Mouse (Mus musculus) embryonic stem cell, embryonic (primary cell): ENCODE measurements around the gene Chchd6.

Source experiments
- CTCF ChIA-PET, 4 experiments: fragments of 300-600 bp in 2 of 4; fragments of 350-600 bp in 2 of 4; sonication (Branson Sonifier 250); formaldehyde crosslinking; loops; one replicate each; lab custom pipeline; 2022; ENCODE audit warnings: inconsistent platforms in 2 of 4; lab: Charles Lee
- POLR2A ChIA-PET, 4 experiments: fragments of 300-600 bp in 2 of 4; fragments of 350-600 bp in 2 of 4; sonication (Branson Sonifier 250); formaldehyde crosslinking; loops; one replicate each; lab custom pipeline; 2022; ENCODE audit warnings: antibody characterized with exemption in 4 of 4, inconsistent platforms in 1 of 4; lab: Charles Lee

Chchd6 gene

DNA sequence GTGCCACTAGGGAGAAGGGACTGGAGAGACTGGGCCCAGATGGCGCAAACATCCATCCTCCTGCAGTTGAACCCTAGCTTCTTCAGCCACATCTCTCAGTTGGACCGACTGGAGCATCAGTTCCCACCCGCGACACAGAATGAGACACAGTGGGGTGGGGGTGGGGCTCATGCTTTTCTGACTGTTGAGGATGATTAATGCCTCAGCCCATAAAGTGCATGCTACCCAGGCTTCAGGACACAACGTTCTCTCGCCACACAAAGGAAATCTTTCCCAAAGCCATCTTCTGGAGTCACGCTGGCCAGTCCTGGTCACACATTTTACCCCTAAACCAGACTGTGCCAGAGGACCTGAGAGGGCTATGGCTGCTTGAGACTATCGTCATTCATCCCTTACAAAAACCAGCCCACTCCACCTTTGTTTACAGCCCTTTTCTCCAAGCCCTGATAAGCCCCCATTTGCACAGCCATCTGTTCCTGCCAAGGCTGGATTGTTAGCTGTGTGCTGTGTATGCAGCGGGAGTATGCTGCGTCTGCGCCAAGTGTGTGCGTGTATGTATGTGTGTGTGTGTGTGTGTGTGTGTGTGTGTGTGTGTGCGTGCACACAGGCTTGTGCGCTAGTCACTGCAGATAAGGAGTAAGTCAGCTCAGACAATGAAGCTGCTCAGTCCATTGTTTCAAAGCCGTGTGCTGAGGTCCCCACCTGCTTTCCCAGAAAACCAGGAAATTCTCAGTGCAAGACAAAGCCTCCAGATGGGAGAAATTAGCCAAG, 18.1 kb upstream of the Chchd6 start:
- POLR2A ChIA-PET: interaction anchor here in 3 of 4 experiments (0.6 to 1.5 kb wide), 6 partner anchors 30 to 648 kb away, joined by 3 to 10 read pairs (median 4); partner anchors contain the start of gene Txnrd3 (in 3 of the 3)
- CTCF ChIA-PET: interaction anchor here (0.6 to 2.1 kb wide), 8 partner anchors 9 to 697 kb away, joined by 3 to 12 read pairs (median 7); partner anchors contain the start of gene Txnrd3 (in 1 of the 4)

DNA sequence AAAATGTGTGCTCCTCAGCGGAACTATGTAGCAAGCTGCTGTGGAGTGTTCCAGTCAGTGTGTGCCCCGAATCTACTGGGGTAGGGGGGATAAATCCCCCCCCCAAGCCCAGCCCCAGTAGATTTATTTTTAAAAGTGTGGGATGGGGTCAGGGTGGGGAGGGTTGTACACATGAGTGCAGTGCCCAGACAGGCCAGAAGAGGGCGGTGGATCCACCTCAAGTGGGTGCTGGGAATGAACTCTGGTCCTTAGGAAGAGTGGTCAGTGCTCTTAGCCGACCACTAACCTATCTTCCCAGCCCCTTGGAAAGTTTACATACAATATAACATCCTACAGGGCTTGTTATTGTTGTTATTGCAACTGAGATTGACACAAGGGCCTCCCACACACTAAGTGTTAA, 12.5 kb upstream of the Chchd6 start:
- CTCF ChIA-PET: interaction anchor here in 2 of 4 experiments (0.8 to 1.7 kb wide), 3 partner anchors 14 to 24 kb away, joined by 3 to 5 read pairs (median 3); no protein-coding TSS in a partner anchor
- POLR2A ChIA-PET: no interaction called here

DNA sequence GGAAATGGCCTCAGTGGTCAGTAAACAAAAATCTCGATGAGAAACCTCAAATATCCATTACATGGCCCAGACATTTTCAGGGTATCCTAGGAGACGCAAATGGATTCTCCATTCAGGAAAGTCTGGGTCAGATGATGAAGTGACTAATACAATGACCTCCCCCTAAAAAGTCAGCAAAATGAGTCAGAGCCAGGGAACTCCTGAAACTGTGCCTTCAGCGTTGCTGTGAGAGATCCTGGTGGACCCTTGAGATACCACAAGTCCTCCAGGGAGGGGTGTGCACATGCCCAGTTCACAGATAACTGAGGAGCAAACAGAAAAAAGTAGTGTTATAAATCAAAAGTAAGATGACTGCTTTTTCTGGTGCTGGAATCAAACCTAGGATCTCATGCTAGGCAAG, 10.6 kb upstream of the Chchd6 start:
- POLR2A ChIA-PET: no interaction called here
- CTCF ChIA-PET: interaction anchor here in 1 of 4 experiments (1.1 kb wide), 1 partner anchor 31 kb away, joined by 4 read pairs; no protein-coding TSS in a partner anchor

- ChIA-PET CTCF (interaction anchor here in 1 of 4 experiments (0.6 kb wide), 1 partner anchor 599 kb away, joined by 7 read pairs; no protein-coding TSS in a partner anchor), POLR2A (no interaction called here)
These were observed 1.1 kb upstream of the Chchd6 start for GRCm38 (mm10) chr6:89596510-89596909.

DNA sequence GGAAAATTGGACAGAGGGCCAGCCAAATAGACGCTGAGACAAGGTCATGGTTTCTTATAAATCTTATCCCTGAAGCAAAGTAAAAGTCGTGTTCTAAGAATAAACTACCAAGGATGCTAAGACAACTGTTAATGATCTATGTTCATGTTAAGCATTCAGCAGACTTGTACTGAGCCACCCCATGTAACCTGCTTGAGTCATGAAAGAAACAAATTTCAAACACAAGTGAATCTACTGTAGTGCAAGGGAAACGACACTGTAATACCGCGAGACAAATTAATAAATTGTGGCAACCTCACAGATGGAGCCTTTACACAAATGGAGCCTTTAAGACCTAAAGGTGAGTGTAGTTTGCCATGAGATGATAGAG, 310 bp upstream of the Chchd6 start:
- POLR2A ChIA-PET: interaction anchor here in 3 of 4 experiments (0.6 to 1.7 kb wide), 3 partner anchors 48 to 1174 kb away, joined by 3 to 16 read pairs (median 12); partner anchors contain the start of gene Txnrd3 (in 1 of the 3)

DNA sequence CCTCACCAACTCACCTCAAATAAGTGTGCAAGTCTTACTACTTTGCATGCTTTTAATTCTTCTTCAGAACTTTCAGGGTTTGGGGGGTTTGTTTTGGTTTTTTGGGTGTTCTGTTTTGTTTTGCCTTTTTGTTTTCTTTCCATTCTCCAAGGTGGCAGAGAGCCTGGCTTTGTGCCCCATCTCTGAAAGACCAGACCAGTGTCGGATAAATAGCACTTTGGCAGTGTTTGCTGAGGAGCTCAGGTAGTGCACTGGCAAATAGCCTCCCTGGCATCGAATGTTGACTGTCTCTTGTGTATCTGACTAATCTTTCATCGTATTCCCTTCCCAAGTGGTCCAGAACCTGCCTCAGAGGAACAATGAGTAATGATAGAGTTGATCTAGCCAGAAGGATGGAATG, 3.4 kb downstream of the Chchd6 start:
- ChIA-PET CTCF (interaction anchor here in 1 of 4 experiments (0.6 kb wide), 1 partner anchor 676 kb away, joined by 4 read pairs; no protein-coding TSS in a partner anchor), POLR2A (interaction anchor here in 2 of 4 experiments (0.7 to 1.0 kb wide), 2 partner anchors 690 to 943 kb away, joined by 3 read pairs; partner anchors contain the start of gene Tpra1 (in 1 of the 2))

More for the DNA sequence above, 310 bp upstream of the Chchd6 start:
- CTCF ChIA-PET: interaction anchor here in 2 of 4 experiments (0.6 kb wide), 2 partner anchors 48 to 233 kb away, joined by 3 read pairs; partner anchors contain the start of genes Plxna1 (in 1 of the 2) and Txnrd3 (in 1 of the 2)

DNA sequence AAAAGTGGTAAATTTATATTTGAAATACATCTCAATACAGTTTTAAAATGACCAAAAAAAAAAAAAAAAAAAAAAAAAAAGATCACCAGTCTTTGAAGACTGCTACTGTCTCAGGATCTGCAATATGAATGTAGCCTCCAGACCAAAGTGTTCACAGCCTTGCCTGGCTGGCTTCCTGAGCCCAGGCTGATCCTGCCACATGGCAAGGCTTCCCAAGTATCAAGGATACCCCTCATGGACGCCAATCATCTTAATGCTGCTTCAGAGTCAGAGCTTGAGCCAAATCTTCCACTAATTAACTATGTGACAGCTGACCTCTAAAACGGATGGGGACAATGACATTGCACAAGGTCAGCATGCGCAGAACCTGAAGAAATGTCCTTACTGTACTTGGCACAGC, 3.9 kb downstream of the Chchd6 start:
- POLR2A ChIA-PET: interaction anchor here in 2 of 4 experiments (0.7 to 1.0 kb wide), 3 partner anchors 435 to 1316 kb away, joined by 3 to 4 read pairs (median 4); partner anchors contain the start of gene Tpra1 (in 1 of the 2)
- CTCF ChIA-PET: interaction anchor here in 1 of 4 experiments (0.6 to 0.7 kb wide), 2 partner anchors 422 to 980 kb away, joined by 4 read pairs; no protein-coding TSS in a partner anchor

DNA sequence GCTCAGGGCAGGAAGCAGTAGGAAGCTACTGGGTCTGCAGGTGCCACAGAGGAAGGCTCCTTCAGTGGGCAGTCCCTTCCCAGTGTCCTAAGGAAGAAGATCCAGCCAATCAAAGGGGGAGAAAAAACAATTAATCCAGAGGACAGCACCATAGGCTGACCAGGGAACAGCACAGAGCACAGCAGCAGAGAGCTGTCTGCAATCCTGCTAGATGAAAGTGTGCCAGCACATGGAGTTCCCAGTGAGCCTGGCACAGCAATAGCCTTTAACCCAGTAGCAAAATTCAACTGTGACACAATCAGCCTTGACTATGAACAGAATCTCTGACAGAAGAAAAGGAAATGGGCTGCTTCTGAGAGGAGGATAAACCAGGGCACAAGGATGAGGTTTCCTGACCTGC, 9.8 kb downstream of the Chchd6 start:
- CTCF ChIA-PET: no interaction called here
- POLR2A ChIA-PET: interaction anchor here in 2 of 4 experiments (0.7 to 1.7 kb wide), 2 partner anchors 9 to 591 kb away, joined by 3 read pairs; no protein-coding TSS in a partner anchor

DNA sequence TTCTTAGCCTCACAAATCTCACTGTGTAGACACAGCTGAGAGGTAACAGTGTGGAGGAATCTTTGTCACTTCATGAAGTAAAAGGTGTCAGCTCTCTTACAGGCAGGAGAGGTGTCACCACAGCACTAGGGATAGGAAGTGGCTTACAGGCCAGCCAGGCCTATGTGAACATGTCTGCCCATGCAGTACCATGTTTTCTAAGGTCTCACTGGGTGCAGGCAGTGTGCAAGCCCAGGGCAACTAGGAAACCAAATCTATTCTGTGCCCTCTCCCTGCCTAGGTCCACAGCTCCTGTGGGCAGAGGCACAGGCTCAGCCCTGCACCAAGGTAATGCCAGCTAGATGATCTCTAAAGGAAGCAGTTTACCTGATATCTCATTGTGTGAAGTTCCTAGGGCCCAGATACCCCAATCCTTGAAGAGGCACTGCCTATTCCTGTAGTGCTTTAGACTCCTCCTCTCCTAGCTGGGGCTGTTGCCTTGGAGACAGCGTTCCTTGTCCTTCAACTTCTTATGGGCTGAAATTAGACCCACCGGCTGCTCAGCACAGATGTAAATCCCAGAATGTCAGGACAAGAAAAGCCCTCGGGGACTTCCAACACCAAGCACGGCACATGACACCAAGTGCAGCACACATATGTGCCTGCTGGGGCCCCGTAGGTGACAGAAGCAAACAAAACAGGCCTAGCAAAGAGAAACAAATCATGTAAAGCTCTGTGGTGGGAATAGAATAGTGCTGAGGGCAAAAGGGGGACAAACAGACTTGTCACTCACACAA, 10.6 kb downstream of the Chchd6 start:
- POLR2A ChIA-PET: interaction anchor here in 2 of 4 experiments (1.3 to 1.7 kb wide), 2 partner anchors 9 to 50 kb away, joined by 3 read pairs; no protein-coding TSS in a partner anchor

GRCm38 (mm10) chr6:89583170-89583569, 12.3 kb downstream of the Chchd6 start:
- CTCF ChIA-PET: no interaction called here
- POLR2A ChIA-PET: no interaction called here

More for the DNA sequence above, 10.6 kb downstream of the Chchd6 start:
- CTCF ChIA-PET: interaction anchor here in 1 of 4 experiments (0.9 kb wide), 1 partner anchor 500 kb away, joined by 3 read pairs; no protein-coding TSS in a partner anchor

DNA sequence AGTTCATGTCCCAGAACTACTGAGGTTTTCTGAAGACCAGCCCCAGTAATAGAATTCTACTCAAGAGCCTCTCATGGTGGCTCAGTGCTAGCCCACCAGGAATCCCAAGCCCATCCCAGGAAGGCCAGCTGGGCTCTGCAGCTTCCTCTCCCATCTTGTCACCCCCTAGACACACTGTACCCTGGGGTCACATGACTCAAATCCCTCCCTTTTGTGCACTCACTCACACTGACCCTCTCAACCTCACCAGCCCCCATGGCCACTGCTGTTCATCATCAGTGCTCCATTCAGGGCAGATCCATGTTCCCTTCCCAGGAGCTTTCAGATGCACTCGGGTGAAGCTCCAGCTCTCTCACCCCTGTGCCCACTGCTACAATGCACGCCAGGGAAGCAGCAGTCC, 20.8 kb downstream of the Chchd6 start:
- POLR2A ChIA-PET: no interaction called here

DNA sequence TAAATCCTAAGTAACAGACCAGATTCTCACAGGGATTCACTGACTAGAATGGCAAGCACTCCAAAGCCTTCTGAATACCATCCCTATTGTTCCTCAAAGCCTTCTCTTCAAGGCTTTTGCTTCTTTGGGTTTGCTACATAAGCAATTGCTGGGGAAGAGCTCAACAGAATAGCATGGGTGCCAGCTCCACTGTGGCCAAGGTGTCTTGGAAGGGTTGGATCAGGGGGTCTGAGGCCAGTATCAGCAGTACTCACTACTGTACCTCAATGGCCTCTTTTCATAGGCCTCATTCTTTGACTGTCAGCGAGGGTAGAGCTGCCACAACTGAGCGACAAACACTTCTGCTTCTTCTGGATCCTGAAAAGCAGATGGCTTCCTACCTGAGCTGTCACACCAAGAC, 21.7 kb downstream of the Chchd6 start:
- CTCF ChIA-PET: interaction anchor here in 1 of 4 experiments (1.7 kb wide), 1 partner anchor 223 kb away, joined by 3 read pairs; no protein-coding TSS in a partner anchor

More for the DNA sequence above, 20.8 kb downstream of the Chchd6 start:
- CTCF ChIA-PET: interaction anchor here in 1 of 4 experiments (1.7 kb wide), 1 partner anchor 223 kb away, joined by 3 read pairs; no protein-coding TSS in a partner anchor

GRCm38 (mm10) chr6:89572921-89573636, 22.4 kb downstream of the Chchd6 start:
- ChIA-PET CTCF (no interaction called here), POLR2A (interaction anchor here in 2 of 4 experiments (0.8 kb wide), 2 partner anchors 241 to 744 kb away, joined by 3 to 4 read pairs; no protein-coding TSS in a partner anchor)

More for the DNA sequence above, 21.7 kb downstream of the Chchd6 start:
- POLR2A ChIA-PET: no interaction called here

- CTCF ChIA-PET: no interaction called here
- POLR2A ChIA-PET: no interaction called here
These were observed 26.1 kb downstream of the Chchd6 start for GRCm38 (mm10) chr6:89569370-89569769.

DNA sequence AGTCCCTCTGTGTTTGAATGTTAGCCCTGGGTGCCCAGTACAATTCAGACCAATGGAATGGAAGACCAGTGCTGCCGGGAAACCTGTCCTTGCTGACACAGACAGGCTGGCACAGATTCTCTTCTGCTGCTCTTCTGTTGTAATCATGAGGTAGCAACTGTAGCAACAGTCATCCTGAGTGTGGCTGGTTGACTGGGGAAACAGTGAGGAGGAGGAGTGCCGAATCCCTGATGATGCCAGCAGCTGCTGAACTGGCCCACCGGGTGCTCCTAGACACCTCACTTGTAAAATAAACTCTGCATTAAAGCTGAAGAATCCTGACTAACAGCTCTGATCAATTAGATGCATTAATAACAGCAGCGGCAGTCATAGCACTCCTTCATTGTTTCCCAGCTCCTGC, 28.7 kb downstream of the Chchd6 start:
- ChIA-PET POLR2A (no interaction called here), CTCF (no interaction called here)

- CTCF ChIA-PET: interaction anchor here in 2 of 4 experiments (0.6 kb wide), 2 partner anchors 94 to 203 kb away, joined by 3 to 4 read pairs; no protein-coding TSS in a partner anchor
- POLR2A ChIA-PET: interaction anchor here in 1 of 4 experiments (0.6 kb wide), 1 partner anchor 259 kb away, joined by 3 read pairs; no protein-coding TSS in a partner anchor
These were observed 32.1 kb downstream of the Chchd6 start for GRCm38 (mm10) chr6:89563381-89563780.

GRCm38 (mm10) chr6:89560826-89561225, 34.6 kb downstream of the Chchd6 start:
- CTCF ChIA-PET: no interaction called here
- POLR2A ChIA-PET: no interaction called here
